Mouse (Mus musculus): ENCODE measurements around the gene Scaf4.

- TF ChIP-seq CTCF (IDR thresholded peaks at IDR 0.05; ENCODE audit: extremely low read depth, insufficient read depth, insufficient read length, insufficient replicate concordance) (no peak), POLR2A (IDR thresholded peaks at IDR 0.05; ENCODE audit: low read depth, low read length) (no peak)
Measured at GRCm38 (mm10) chr16:90210717-90211116, 73.6 kb downstream of the Scaf4 start.
